Mouse (Mus musculus) gastrocnemius, adult 8-10 months (tissue): Measurements from ENCODE around the gene Smarcd1. TPM values are rescaled to one million over a fixed set of nuclear protein-coding genes. Genes with fewer than 3 reads are reported as not detected.
"Not testable (repeated sequence)": the region's sequence is repeated elsewhere in the genome, so short reads cannot be mapped to it uniquely, and the experiment has no call there.

Experiments
- DNase-seq, 2 experiments: peaks; one replicate each; pipeline ENCODE4 v3.0.0; 2022; ENCODE audit warnings: low spot score in 2 of 2
- total RNA-seq, 4 experiments: library from RNA; stranded (reverse); gene quantifications; 2 replicates each; pipeline ENCODE4 v1.2.4; 2022

Gene Smarcd1
- total RNA-seq, 4 experiments from 2014 or later: 4.8 to 9.4 (median 7.2) TPM

- no peak for DNase-seq
These were observed 19.0 kb upstream of the Smarcd1 start for GRCm38 (mm10) chr15:99682880-99683279.

- no peak for DNase-seq
These were observed 17.8 kb upstream of the Smarcd1 start for GRCm38 (mm10) chr15:99684156-99684555.

- DNase-seq: no peak
These were observed 13.2 kb upstream of the Smarcd1 start for GRCm38 (mm10) chr15:99688712-99689111.

- no peak for DNase-seq
These were observed 11.0 kb upstream of the Smarcd1 start for GRCm38 (mm10) chr15:99690924-99691323.

- no peak for DNase-seq
These were observed 10.0 kb upstream of the Smarcd1 start for GRCm38 (mm10) chr15:99691976-99692375.

GRCm38 (mm10) chr15:99697309-99697708, 4.6 kb upstream of the Smarcd1 start:
- no peak for DNase-seq

GRCm38 (mm10) chr15:99698533-99699085, 3.3 kb upstream of the Smarcd1 start:
- DNase-seq: no peak

DNA sequence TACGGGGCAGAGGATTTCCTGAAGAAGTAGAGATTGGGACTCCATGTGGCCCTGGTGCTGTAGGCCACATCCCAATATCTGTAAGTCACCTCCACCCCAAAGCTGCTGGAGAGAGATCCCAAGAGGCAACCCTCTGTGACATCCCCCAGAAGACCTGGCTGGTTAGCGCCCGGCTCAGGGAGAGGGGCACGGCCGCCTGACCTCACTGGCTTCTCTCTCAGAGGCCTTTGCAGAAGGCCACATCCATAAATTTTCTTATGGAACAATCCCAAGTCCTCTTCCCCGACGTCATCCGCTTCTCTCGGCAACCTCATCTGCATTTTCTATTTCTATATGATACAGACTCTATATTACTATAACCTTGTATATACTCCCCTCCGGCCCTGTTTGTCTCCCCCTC, 2.2 kb upstream of the Smarcd1 start:
- no peak for DNase-seq

- no peak for DNase-seq
These were observed 1.5 kb upstream of the Smarcd1 start for GRCm38 (mm10) chr15:99700219-99701106.

- not testable (repeated sequence) for DNase-seq
These were observed 310 bp upstream of the Smarcd1 start for GRCm38 (mm10) chr15:99701640-99701998.

- DNase-seq: no peak
These were observed 1.2 kb downstream of the Smarcd1 start for GRCm38 (mm10) chr15:99703104-99703503.

- no peak for DNase-seq
These were observed 1.7 kb downstream of the Smarcd1 start for GRCm38 (mm10) chr15:99703676-99704040.

DNA sequence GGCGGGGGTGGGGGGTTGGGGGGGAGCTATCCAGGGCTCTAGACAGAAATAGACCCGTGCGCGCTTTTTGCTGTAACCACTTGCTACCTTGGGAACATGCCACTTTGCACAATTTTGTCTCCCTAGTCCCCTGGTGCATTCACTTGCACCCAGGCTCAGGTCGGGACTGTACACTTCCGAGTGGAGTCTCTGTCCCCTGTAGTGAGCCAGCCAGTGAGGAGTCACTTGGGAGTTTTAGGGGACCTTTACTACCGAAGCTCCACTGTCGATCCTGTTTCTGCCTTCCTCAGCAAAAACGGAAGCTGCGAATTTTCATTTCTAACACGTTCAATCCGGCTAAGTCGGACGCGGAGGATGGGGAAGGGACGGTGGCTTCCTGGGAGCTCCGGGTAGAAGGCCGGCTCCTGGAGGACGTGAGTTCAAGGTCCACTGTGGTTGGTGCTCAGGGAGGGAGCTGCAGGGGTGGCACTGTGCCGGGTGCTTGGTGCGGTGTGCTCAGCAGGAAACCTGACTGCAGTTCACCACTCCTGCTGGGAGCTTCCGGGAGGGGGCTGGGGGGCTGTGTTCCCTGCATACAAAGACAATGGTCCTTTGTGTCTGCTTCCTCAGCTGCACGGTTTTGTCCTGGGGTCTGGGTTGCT, 2.2 kb downstream of the Smarcd1 start:
- DNase-seq: no peak

DNA sequence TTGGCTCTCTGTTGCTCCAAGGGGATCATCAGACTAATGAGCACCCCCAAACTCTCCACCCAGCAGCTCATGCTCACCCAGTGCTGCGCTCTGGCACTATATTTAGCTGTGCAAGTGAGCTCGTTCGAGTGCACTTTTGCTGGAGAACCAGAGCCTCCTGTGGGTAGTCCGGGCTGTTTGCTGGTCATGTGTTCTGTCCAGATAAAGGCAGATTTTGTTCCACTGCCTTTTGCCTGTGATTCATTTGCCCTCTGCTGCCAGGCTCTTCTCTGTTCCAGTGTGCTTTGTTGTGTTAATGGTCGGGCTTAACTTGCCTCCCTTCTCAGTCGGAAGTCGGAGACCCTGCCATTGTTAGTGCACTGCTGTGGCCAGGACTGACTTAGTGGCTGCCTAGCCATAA, 3.0 kb downstream of the Smarcd1 start:
- no peak for DNase-seq

GRCm38 (mm10) chr15:99705440-99706048, 3.6 kb downstream of the Smarcd1 start, which contains the start of gene Gm17349:
TSS of gene Gm17349 (minus strand) at chr15:99705490.
- DNase-seq: peak in 1 of 2 experiments; percentile 45

GRCm38 (mm10) chr15:99708176-99708575, 6.2 kb downstream of the Smarcd1 start:
- no peak for DNase-seq

DNA sequence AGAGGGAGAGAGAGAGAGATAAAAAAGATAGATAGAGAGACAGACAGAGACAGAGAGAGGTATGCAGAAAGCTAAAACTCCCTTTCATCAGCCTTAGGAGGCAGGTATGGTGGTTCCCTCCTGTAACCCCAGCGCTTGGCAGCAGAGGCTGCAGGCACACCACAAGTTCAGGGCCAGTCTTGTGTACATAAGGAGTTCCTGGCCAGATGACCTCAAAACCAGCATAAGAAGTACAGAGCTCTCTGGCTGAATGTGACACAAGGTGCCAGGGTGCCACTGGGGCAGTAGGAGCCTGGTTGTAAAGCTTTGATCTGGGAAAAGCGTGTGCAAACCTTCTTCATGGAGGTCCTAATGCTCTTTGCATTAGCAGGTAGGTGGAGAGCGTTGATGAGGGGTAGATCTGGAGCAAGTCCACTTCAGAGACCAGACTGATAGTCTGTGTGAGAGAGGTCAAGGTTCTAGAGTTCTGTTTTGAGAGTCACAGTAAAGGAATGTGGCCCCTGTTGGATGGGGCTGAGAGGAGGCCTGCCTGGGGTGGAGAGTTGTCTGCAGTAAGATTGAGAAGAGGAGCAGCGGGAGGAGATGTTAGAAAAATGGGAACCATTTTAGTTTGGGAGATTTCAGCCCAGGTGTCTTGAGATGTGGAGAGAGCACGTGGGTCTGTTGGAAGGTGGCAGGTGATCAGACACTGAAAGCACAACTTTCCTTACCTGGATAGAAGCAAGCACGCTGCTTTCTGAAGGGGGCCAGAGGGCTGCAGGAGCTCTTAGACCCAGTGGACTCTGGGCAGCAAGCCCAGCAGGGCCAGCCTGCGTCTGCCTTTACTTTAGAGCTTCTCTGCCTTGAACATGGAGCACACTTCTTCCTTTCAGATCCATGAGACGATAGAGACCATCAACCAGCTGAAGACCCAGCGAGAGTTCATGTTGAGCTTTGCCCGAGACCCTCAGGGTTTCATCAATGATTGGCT, 8.6 kb downstream of the Smarcd1 start:
- DNase-seq: no peak

DNA sequence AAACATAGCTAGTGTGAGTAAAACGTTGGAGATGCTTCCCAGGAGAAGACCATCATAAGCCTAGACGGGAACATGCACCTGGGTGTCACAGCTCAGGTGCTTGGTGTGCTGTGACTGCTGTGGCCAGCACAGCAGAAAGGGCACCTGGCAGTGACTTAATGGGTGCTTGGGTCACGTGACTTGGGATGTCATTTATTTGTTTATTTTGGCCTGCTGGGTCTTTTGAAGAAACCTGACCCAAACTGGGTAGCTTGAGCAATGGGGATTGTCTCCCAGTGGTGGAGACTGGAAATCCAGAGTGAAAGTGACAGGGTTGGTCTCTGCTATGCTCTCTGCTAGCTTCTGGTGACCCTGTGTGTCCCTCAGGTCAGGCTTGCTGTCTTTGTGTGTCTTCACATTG, 9.6 kb downstream of the Smarcd1 start:
- DNase-seq: no peak

GRCm38 (mm10) chr15:99712666-99713559, 11.0 kb downstream of the Smarcd1 start:
- DNase-seq: no peak

DNA sequence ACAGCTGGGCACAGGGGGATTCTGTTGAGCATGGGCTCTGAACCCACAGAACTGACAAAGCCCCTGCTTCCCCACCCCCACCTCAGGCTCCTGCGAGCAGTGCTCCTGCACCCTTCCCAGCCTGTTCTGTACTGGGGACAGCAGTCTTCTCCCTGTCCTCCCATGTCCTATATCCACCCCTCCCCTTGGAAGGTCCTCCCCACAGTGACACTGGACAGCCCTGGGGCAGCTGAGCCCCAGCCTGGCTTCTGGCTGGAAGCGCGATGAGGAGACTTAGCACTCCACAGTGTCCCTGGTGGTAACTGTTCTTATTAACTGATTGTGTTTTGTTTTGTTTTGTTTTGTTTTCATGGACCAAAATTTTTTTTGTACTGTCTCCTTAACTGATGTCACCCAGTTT, 11.6 kb downstream of the Smarcd1 start:
- DNase-seq: no peak
